ENCODE assay signal across 23 mouse cellular contexts in the genomic region with DNA sequence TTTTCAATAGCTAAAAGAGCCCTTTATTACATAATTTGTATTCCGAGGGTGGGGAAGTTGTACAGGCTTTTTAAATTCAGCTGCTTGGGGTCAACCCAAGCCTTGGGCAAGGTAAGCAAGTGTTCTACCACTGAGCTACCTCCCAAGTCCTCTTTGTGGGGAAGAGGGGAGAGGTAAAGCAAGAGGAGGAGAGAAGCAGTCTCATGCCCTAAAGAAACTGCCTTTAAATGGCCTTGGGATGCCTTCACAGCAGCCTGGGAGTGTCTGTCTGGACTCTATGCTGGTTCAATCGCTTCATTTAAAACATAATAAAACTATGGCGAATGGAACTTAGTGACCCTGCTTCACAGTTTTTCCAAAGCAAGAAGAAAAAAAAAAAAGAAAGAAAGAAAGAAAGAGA.
DNase-seq lines count a peak whose midpoint lies in the region; ATAC-seq and TF ChIP-seq lines count a peak whose summit lies in the region.
"Had no signal": no experiment of that assay in that cellular context is flagged by ENCODE, and none has a peak within 500 bp of the region (broad histone marks: within the 10 kb centered on the region; RNA-seq: fewer than 3 reads in every experiment).

No protein-coding gene starts in this region.

- TF ChIP-seq POLR2A in brain, embryonic 14.5 days (IDR thresholded peaks at IDR 0.05; ENCODE audit: borderline replicate concordance, extremely low read depth, insufficient read depth, insufficient read length, poor library complexity, severe bottlenecking) = no peak

- no peak overlapping the region for H3K9ac ChIP-seq in forebrain, embryonic 12.5 days
- no peak overlapping the region for H3K9ac ChIP-seq in forebrain, embryonic 16.5 days (replicated peaks; ENCODE audit: low read depth, low read length)
- no peak overlapping the region for H3K9ac ChIP-seq in midbrain, embryonic 12.5 days (replicated peaks)
- H3K9ac ChIP-seq in midbrain, postnatal 0 days (replicated peaks; ENCODE audit: low read length, poor library complexity, severe bottlenecking) = no peak overlapping the region
- H3K9ac ChIP-seq: embryonic facial prominence, embryonic 15.5 days; heart, embryonic 15.5 days; limb, embryonic 13.5 days; liver, embryonic 12.5 days; stomach, embryonic 15.5 days had no signal

- H3K9me3 ChIP-seq in forebrain, embryonic 12.5 days = no peaks in the 10 kb centered on the region
- H3K9me3 ChIP-seq in forebrain, embryonic 16.5 days (ENCODE audit: control insufficient read depth, low read length) = no peaks in the 10 kb centered on the region
- no peaks in the 10 kb centered on the region for H3K9me3 ChIP-seq in midbrain, embryonic 12.5 days
- H3K9me3 ChIP-seq in midbrain, postnatal 0 days (ENCODE audit: low read length) = no peaks in the 10 kb centered on the region
- H3K9me3 ChIP-seq: embryonic facial prominence, embryonic 15.5 days; heart, embryonic 15.5 days; limb, embryonic 13.5 days; liver, embryonic 12.5 days; stomach, embryonic 15.5 days had no signal

- no peaks in the 10 kb centered on the region for H3K27me3 ChIP-seq in forebrain, embryonic 12.5 days
- H3K27me3 ChIP-seq in forebrain, embryonic 16.5 days (replicated peaks; ENCODE audit: control insufficient read depth, insufficient read depth, low read length) = no peaks in the 10 kb centered on the region
- no peaks in the 10 kb centered on the region for H3K27me3 ChIP-seq in midbrain, embryonic 12.5 days
- H3K27me3 ChIP-seq in midbrain, postnatal 0 days (ENCODE audit: insufficient read depth, low read length) = no peaks in the 10 kb centered on the region
- H3K27me3 ChIP-seq: embryonic facial prominence, embryonic 15.5 days; heart, embryonic 15.5 days; limb, embryonic 13.5 days; liver, embryonic 12.5 days; stomach, embryonic 15.5 days had no signal

- no peak overlapping the region for H3K4me3 ChIP-seq in forebrain, embryonic 12.5 days (replicated peaks)
- no peak overlapping the region for H3K4me3 ChIP-seq in forebrain, embryonic 16.5 days (replicated peaks; ENCODE audit: low read length)
- no peak overlapping the region for H3K4me3 ChIP-seq in midbrain, embryonic 12.5 days
- H3K4me3 ChIP-seq in midbrain, postnatal 0 days (ENCODE audit: low read depth, low read length) = no peak overlapping the region
- H3K4me3 ChIP-seq: embryonic facial prominence, embryonic 15.5 days; gastrocnemius, adult 2 months; heart, embryonic 15.5 days; limb, embryonic 13.5 days; liver, embryonic 12.5 days; stomach, embryonic 15.5 days had no signal

- 0 out of 2 replicates have a peak overlapping the region, but pooled peaks have one; percentile 56 for H3K27ac ChIP-seq in forebrain, embryonic 12.5 days
- no peak overlapping the region for H3K27ac ChIP-seq in forebrain, embryonic 16.5 days (ENCODE audit: low read length)
- peak overlapping the region; percentile 76 for H3K27ac ChIP-seq in midbrain, embryonic 12.5 days (replicated peaks)
- no peak overlapping the region for H3K27ac ChIP-seq in midbrain, postnatal 0 days (ENCODE audit: low read depth, low read length)
- H3K27ac ChIP-seq: embryonic facial prominence, embryonic 15.5 days; gastrocnemius, adult 2 months; heart, embryonic 15.5 days; limb, embryonic 13.5 days; liver, embryonic 12.5 days; stomach, embryonic 15.5 days had no signal

- ATAC-seq in forebrain, embryonic 12.5 days (ENCODE audit: low FRiP score) = no peak
- ATAC-seq in forebrain, embryonic 16.5 days = no peak
- no peak for ATAC-seq in midbrain, embryonic 12.5 days (ENCODE audit: low FRiP score, low read depth)
- no peak for ATAC-seq in midbrain, postnatal 0 days (ENCODE audit: low FRiP score)
- ATAC-seq: liver, embryonic 12.5 days had no signal

- no peak for DNase-seq in midbrain, postnatal 0 days (ENCODE audit: low spot score)
- peak; percentile 69 for DNase-seq in ES-CJ7 (ENCODE audit: low read depth, low spot score)
- peak; percentile 44 for DNase-seq in brain, embryonic 14.5 days (ENCODE audit: low read depth)
- no peak for DNase-seq in natural killer cell, adult 2 months (ENCODE audit: low spot score in 2 of 2)
- DNase-seq: adrenal gland, adult 2 months; B cell, adult 2 months; cerebellum, adult 11-12 months; cerebellum, postnatal 10 days; gastrocnemius, adult 2 months; heart, postnatal 36 days; kidney, adult 11 months; kidney, postnatal 4 days; lung, adult 18-20 months; lung, postnatal 10 days; thymus, postnatal 36 days had no signal

- H3K4me2 ChIP-seq in forebrain, embryonic 12.5 days = no peak overlapping the region
- no peak overlapping the region for H3K4me2 ChIP-seq in forebrain, embryonic 16.5 days (ENCODE audit: low read length)
- no peak overlapping the region for H3K4me2 ChIP-seq in midbrain, embryonic 12.5 days (replicated peaks)
- H3K4me2 ChIP-seq in midbrain, postnatal 0 days (ENCODE audit: low read depth, low read length, poor library complexity, severe bottlenecking) = no peak overlapping the region
- H3K4me2 ChIP-seq: embryonic facial prominence, embryonic 15.5 days; heart, embryonic 15.5 days; limb, embryonic 13.5 days; liver, embryonic 12.5 days; stomach, embryonic 15.5 days had no signal

- no peak for TF ChIP-seq CTCF in midbrain, postnatal 0 days (IDR thresholded peaks at IDR 0.05)
- no peak for TF ChIP-seq CTCF in brain, embryonic 14.5 days (IDR thresholded peaks at IDR 0.05; ENCODE audit: borderline replicate concordance, extremely low read depth, insufficient read depth, insufficient read length)

- WGBS in forebrain, embryonic 12.5 days = 25% methylated on average over 3 of the region's 3 CpGs
- 33% methylated on average over 3 of the region's 3 CpGs for WGBS in forebrain, embryonic 16.5 days
- WGBS in midbrain, embryonic 12.5 days = 50% methylated on average over 3 of the region's 3 CpGs
- 34% methylated on average over 3 of the region's 3 CpGs for WGBS in midbrain, postnatal 0 days

- no peaks in the 10 kb centered on the region for H3K36me3 ChIP-seq in forebrain, embryonic 12.5 days (replicated peaks)
- no peaks in the 10 kb centered on the region for H3K36me3 ChIP-seq in forebrain, embryonic 16.5 days (ENCODE audit: control insufficient read depth, insufficient read depth)
- no peaks in the 10 kb centered on the region for H3K36me3 ChIP-seq in midbrain, embryonic 12.5 days
- no peaks in the 10 kb centered on the region for H3K36me3 ChIP-seq in midbrain, postnatal 0 days (ENCODE audit: insufficient read depth, low read length)
- H3K36me3 ChIP-seq: embryonic facial prominence, embryonic 15.5 days; heart, embryonic 15.5 days; limb, embryonic 13.5 days; liver, embryonic 12.5 days; stomach, embryonic 15.5 days had no signal

- peaks cover 9% of the 10 kb centered on the region for H3K4me1 ChIP-seq in forebrain, embryonic 12.5 days
- H3K4me1 ChIP-seq in forebrain, embryonic 16.5 days (replicated peaks; ENCODE audit: control insufficient read depth, insufficient read depth, low read length) = no peaks in the 10 kb centered on the region
- H3K4me1 ChIP-seq in midbrain, embryonic 12.5 days = peaks cover 8% of the 10 kb centered on the region
- no peaks in the 10 kb centered on the region for H3K4me1 ChIP-seq in midbrain, postnatal 0 days (ENCODE audit: insufficient read depth, low read length)
- H3K4me1 ChIP-seq: embryonic facial prominence, embryonic 15.5 days; heart, embryonic 15.5 days; limb, embryonic 13.5 days; stomach, embryonic 15.5 days had no signal

Comparison
In these comparisons a context has a peak if more than half of its experiments do, and no peak if none do; other contexts are left out.
1. H3K27ac ChIP-seq: peak in forebrain, embryonic 12.5 days (single experiment) and midbrain, embryonic 12.5 days (single experiment); none in forebrain, embryonic 16.5 days (single experiment) and midbrain, postnatal 0 days (single experiment).
2. DNase-seq: peak in ES-CJ7 (single experiment) and brain, embryonic 14.5 days (single experiment); none in midbrain, postnatal 0 days (single experiment) and natural killer cell, adult 2 months (0 of 2).